Mouse (Mus musculus): ENCODE measurements around the gene Olfr354.

Olfr354 gene

DNA sequence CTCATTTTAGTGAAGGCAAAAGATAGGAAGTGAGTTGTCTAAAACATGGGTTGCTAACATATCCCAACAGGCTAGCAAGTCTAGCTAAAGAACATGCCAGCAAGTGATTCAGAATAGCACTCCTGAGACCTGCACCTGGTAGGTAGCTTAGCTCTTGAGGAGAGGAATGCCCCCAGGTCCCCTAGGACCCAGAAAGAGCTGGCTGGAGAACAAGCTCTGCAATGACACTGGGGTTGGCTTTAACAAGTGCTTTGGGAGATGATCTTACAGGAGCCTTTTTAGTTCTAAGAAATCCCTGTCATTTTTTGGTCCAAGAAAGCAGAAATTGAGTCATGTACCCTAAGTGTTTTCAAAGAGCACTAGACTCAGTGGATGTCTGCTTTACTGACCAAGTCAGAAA is at the start of gene Olfr354:
Olfr354 (plus strand) TSS at position 301 of the 400 bp plus-strand sequence.
- Histone ChIP-seq H3K27me3 (ENCODE audit: insufficient read depth, low read length) (no peaks in the 10 kb centered on the region), H3K4me3 (replicated peaks; ENCODE audit: low read length) (no peak within 1 kb of the TSS), H3K9me3 (ENCODE audit: low read length) (no peaks in the 10 kb centered on the region), H3K4me1 (replicated peaks; ENCODE audit: low read depth, low read length) (no peaks in the 10 kb centered on the region), H3K36me3 (ENCODE audit: insufficient read depth, low read length) (no peaks in the 10 kb centered on the region)
- TF ChIP-seq NANOG (IDR thresholded peaks at IDR 0.05; ENCODE audit: borderline replicate concordance, low read length), result no peak
- no peak for TF ChIP-seq CTCF (conservative IDR thresholded peaks at IDR 0.05; ENCODE audit: low read length)
- TF ChIP-seq POU5F1 (IDR thresholded peaks at IDR 0.05; ENCODE audit: borderline replicate concordance, low read length), result no peak

DNA sequence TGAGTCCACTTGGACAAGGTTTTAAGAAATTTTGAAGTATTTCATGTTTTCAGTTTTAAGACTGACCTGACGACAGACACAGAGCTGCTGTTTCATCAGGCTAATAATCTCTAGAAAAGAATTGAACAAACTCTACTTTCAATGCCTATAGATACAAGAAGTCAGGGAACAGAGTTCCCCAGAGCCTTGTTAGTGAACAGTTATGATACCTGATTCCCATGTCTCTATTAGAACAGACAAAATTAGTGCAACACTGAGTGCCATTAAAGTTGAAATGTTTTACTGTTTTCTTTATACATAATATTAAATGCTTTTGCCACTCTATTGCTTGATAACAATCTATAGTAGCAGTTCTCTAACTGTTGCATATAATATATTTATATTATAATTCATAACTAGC is 42.9 kb upstream of the Olfr354 start, which contains the start of gene Olfr351:
Olfr351 (minus strand) TSS at position 101 of the 400 bp plus-strand sequence.
- H3K9me3 ChIP-seq (ENCODE audit: low read length), result no peaks in the 10 kb centered on the region
- TF ChIP-seq POU5F1 (IDR thresholded peaks at IDR 0.05; ENCODE audit: borderline replicate concordance, low read length) (no peak), CTCF (conservative IDR thresholded peaks at IDR 0.05; ENCODE audit: low read length) (no peak), NANOG (IDR thresholded peaks at IDR 0.05; ENCODE audit: borderline replicate concordance, low read length) (no peak)

GRCm38 (mm10) chr2:36868160-36868559 is 37.3 kb upstream of the Olfr354 start, which contains the start of gene Olfr352:
Gene Olfr352, plus strand, starts transcription at chr2:36868460.
- Histone ChIP-seq H3K4me1 (replicated peaks; ENCODE audit: low read depth, low read length) (no peaks in the 10 kb centered on the region), H3K4me3 (replicated peaks; ENCODE audit: low read length) (no peak within 1 kb of the TSS), H3K36me3 (ENCODE audit: insufficient read depth, low read length) (no peaks in the 10 kb centered on the region), H3K27me3 (ENCODE audit: insufficient read depth, low read length) (no peaks in the 10 kb centered on the region), H3K9me3 (ENCODE audit: low read length) (no peaks in the 10 kb centered on the region)
- TF ChIP-seq POU5F1 (IDR thresholded peaks at IDR 0.05; ENCODE audit: borderline replicate concordance, low read length), result no peak
- TF ChIP-seq NANOG (IDR thresholded peaks at IDR 0.05; ENCODE audit: borderline replicate concordance, low read length), result no peak
- TF ChIP-seq CTCF (conservative IDR thresholded peaks at IDR 0.05; ENCODE audit: low read length), result no peak

More for the DNA sequence above, 42.9 kb upstream of the Olfr354 start, which contains the start of gene Olfr351:
- H3K27me3 ChIP-seq (ENCODE audit: insufficient read depth, low read length), result no peaks in the 10 kb centered on the region
- H3K4me3 ChIP-seq (replicated peaks; ENCODE audit: low read length), result no peak within 1 kb of the TSS
- H3K4me1 ChIP-seq (replicated peaks; ENCODE audit: low read depth, low read length), result no peaks in the 10 kb centered on the region
- H3K36me3 ChIP-seq (ENCODE audit: insufficient read depth, low read length), result no peaks in the 10 kb centered on the region

GRCm38 (mm10) chr2:36892836-36893235 is 12.6 kb upstream of the Olfr354 start, which contains the start of gene Olfr353:
Gene Olfr353, minus strand, starts transcription at chr2:36892936.
- no peaks in the 10 kb centered on the region for H3K4me1 ChIP-seq (replicated peaks; ENCODE audit: low read depth, low read length)
- no peaks in the 10 kb centered on the region for H3K27me3 ChIP-seq (ENCODE audit: insufficient read depth, low read length)
- no peak for TF ChIP-seq POU5F1 (IDR thresholded peaks at IDR 0.05; ENCODE audit: borderline replicate concordance, low read length)
- no peak for TF ChIP-seq CTCF (conservative IDR thresholded peaks at IDR 0.05; ENCODE audit: low read length)
- no peak for TF ChIP-seq NANOG (IDR thresholded peaks at IDR 0.05; ENCODE audit: borderline replicate concordance, low read length)

DNA sequence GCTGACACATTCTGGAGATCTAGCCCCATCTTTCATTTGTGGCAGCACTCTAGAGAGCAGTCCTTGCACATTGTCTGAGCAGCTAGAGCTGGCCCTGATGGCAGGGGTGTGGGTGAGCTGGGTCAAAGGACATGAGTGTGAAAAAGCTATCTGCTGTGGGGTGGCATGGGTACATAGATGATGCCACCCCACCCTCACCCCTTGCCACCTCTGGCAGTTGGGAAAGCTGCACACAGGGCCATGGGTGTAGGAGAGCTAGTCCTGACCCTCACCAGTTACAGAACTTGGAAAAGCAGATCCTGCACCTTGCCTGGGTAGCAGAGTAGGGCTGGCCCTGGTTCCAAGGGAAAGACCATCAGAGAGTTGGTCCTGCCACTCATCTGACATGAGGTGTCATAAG is 8.4 kb upstream of the Olfr354 start:
- H3K9me3 ChIP-seq (ENCODE audit: low read length), result no peaks in the 10 kb centered on the region
- no peak overlapping the region for H3K4me3 ChIP-seq (replicated peaks; ENCODE audit: low read length)
- H3K4me1 ChIP-seq (replicated peaks; ENCODE audit: low read depth, low read length), result no peaks in the 10 kb centered on the region
- H3K27me3 ChIP-seq (ENCODE audit: insufficient read depth, low read length), result no peaks in the 10 kb centered on the region
- H3K36me3 ChIP-seq (ENCODE audit: insufficient read depth, low read length), result no peaks in the 10 kb centered on the region
- TF ChIP-seq NANOG (IDR thresholded peaks at IDR 0.05; ENCODE audit: borderline replicate concordance, low read length) (no peak), CTCF (conservative IDR thresholded peaks at IDR 0.05; ENCODE audit: low read length) (no peak), POU5F1 (IDR thresholded peaks at IDR 0.05; ENCODE audit: borderline replicate concordance, low read length) (no peak)

More at GRCm38 (mm10) chr2:36892836-36893235, 12.6 kb upstream of the Olfr354 start, which contains the start of gene Olfr353:
- no peak within 1 kb of the TSS for H3K4me3 ChIP-seq (replicated peaks; ENCODE audit: low read length)
- H3K36me3 ChIP-seq (ENCODE audit: insufficient read depth, low read length), result no peaks in the 10 kb centered on the region
- no peaks in the 10 kb centered on the region for H3K9me3 ChIP-seq (ENCODE audit: low read length)

- TF ChIP-seq NANOG (IDR thresholded peaks at IDR 0.05; ENCODE audit: borderline replicate concordance, low read length) (no peak), CTCF (conservative IDR thresholded peaks at IDR 0.05; ENCODE audit: low read length) (no peak), POU5F1 (IDR thresholded peaks at IDR 0.05; ENCODE audit: borderline replicate concordance, low read length) (no peak)
- Histone ChIP-seq H3K4me3 (replicated peaks; ENCODE audit: low read length) (no peak within 1 kb of the TSS), H3K4me1 (replicated peaks; ENCODE audit: low read depth, low read length) (no peaks in the 10 kb centered on the region), H3K9me3 (ENCODE audit: low read length) (no peaks in the 10 kb centered on the region), H3K27me3 (ENCODE audit: insufficient read depth, low read length) (no peaks in the 10 kb centered on the region), H3K36me3 (ENCODE audit: insufficient read depth, low read length) (no peaks in the 10 kb centered on the region)
Observed at GRCm38 (mm10) chr2:36928797-36929196, 23.3 kb downstream of the Olfr354 start, which contains the start of gene Olfr355. Gene Olfr355, minus strand, starts transcription at chr2:36928897.

GRCm38 (mm10) chr2:36936821-36937220 is 31.3 kb downstream of the Olfr354 start, which contains the start of gene Olfr356:
Gene Olfr356, plus strand, starts transcription at chr2:36937121.
- Histone ChIP-seq H3K4me1 (replicated peaks; ENCODE audit: low read depth, low read length) (no peaks in the 10 kb centered on the region), H3K27me3 (ENCODE audit: insufficient read depth, low read length) (no peaks in the 10 kb centered on the region), H3K9me3 (ENCODE audit: low read length) (no peaks in the 10 kb centered on the region), H3K36me3 (ENCODE audit: insufficient read depth, low read length) (no peaks in the 10 kb centered on the region), H3K4me3 (replicated peaks; ENCODE audit: low read length) (no peak within 1 kb of the TSS)
- TF ChIP-seq CTCF (conservative IDR thresholded peaks at IDR 0.05; ENCODE audit: low read length) (no peak), POU5F1 (IDR thresholded peaks at IDR 0.05; ENCODE audit: borderline replicate concordance, low read length) (no peak), NANOG (IDR thresholded peaks at IDR 0.05; ENCODE audit: borderline replicate concordance, low read length) (no peak)

Data from E14TG2a.4 (cell line).